Mouse (Mus musculus) ES-E14 (cell line): ENCODE measurements around the gene Adgrf3. TPM values are rescaled to one million over a fixed set of nuclear protein-coding genes. Genes with fewer than 3 reads are reported as not detected.

Source experiments
- DNase-seq: peaks from one replicate; pipeline ENCODE4 v3.0.0-alpha.2; 2013; ENCODE audit warnings: low read depth, low spot score
- H3K27ac ChIP-seq: 2 replicates; pipeline ENCODE4 v1.5.1; 2012; ENCODE audit warnings: low read depth, mild to moderate bottlenecking, low read length, moderate library complexity, mixed read lengths; ENCODE audit not compliant: poor library complexity, insufficient read depth, severe bottlenecking
- H3K36me3 ChIP-seq: 2 replicates; pipeline ENCODE4 v1.6.1; 2012; ENCODE audit warnings: mild to moderate bottlenecking, low read length, moderate library complexity, mixed read lengths; ENCODE audit not compliant: control insufficient read depth, poor library complexity, insufficient read depth, severe bottlenecking
- H3K4me1 ChIP-seq, 2 experiments: fragments of 150-350 bp in 1 of 2; sonication (generic) in 1 of 2; 2 replicates each; pipeline ENCODE4 v1.6.1; 2012; ENCODE audit warnings: low read length in 2 of 2, mild to moderate bottlenecking in 1 of 2, mixed read lengths in 1 of 2; ENCODE audit not compliant: control insufficient read depth in 2 of 2, insufficient read depth in 2 of 2, poor library complexity in 1 of 2
- H3K4me3 ChIP-seq, 2 experiments: fragments of 150-350 bp in 1 of 2; sonication (generic) in 1 of 2; 2 replicates each; pipeline ENCODE4 v1.5.1; 2012; ENCODE audit warnings: low read length in 2 of 2, low read depth in 1 of 2, mild to moderate bottlenecking in 1 of 2, mixed read lengths in 1 of 2; ENCODE audit not compliant: insufficient read depth in 1 of 2, poor library complexity in 1 of 2, severe bottlenecking in 1 of 2
- H3K9ac ChIP-seq: 2 replicates; pipeline ENCODE4 v1.6.1; 2012; ENCODE audit warnings: low read depth, mild to moderate bottlenecking, low read length, mixed read lengths; ENCODE audit not compliant: poor library complexity, insufficient read depth, severe bottlenecking
- H3K9me3 ChIP-seq: fragments of 150-350 bp; sonication (generic); 2 replicates; pipeline ENCODE4 v1.6.1; 2012; ENCODE audit warnings: low read depth, mild to moderate bottlenecking, low read length; ENCODE audit not compliant: control insufficient read depth, insufficient read depth
- CHD2 ChIP-seq: IDR thresholded peaks from 2 replicates; pipeline ENCODE4 v1.6.1; 2014; ENCODE audit warnings: mild to moderate bottlenecking, low read depth, low read length, inconsistent platforms
- HCFC1 ChIP-seq: IDR thresholded peaks from 2 replicates; pipeline ENCODE4 v1.6.1; 2012; ENCODE audit warnings: low read length, inconsistent platforms, borderline replicate concordance; ENCODE audit not compliant: insufficient read depth
- MAFK ChIP-seq: IDR thresholded peaks from 2 replicates; pipeline ENCODE4 v1.6.1; 2014; ENCODE audit warnings: mild to moderate bottlenecking, low read depth, low read length, inconsistent platforms; ENCODE audit not compliant: insufficient read depth
- ZC3H11A ChIP-seq: IDR thresholded peaks from 2 replicates; pipeline ENCODE4 v1.6.1; 2012; ENCODE audit warnings: low read depth, mild to moderate bottlenecking, inconsistent platforms, low read length, borderline replicate concordance
- ZNF384 ChIP-seq: IDR thresholded peaks from 2 replicates; pipeline ENCODE4 v1.6.1; 2012; ENCODE audit warnings: low read depth, low read length, inconsistent platforms
- in situ Hi-C, 2 experiments: fragments of 600-800 bp; cut with MboI; formaldehyde crosslinking; loops; one replicate each; pipeline ENCODE4 v1.15.1; 2025; ENCODE audit warnings: low sequenced_read_pairs in 2 of 2, inconsistent platforms in 1 of 2; ENCODE audit not compliant: unreplicated experiment in 2 of 2
- total RNA-seq: library from RNA; depleted of rRNA; stranded (reverse); fragments of 300-350 nt; gene quantifications from 2 replicates; pipeline ENCODE4 v1.2.3, GENCODE M21; 2012

The Adgrf3 gene
- total RNA-seq, 1 experiment, result 0.71 TPM

DNA sequence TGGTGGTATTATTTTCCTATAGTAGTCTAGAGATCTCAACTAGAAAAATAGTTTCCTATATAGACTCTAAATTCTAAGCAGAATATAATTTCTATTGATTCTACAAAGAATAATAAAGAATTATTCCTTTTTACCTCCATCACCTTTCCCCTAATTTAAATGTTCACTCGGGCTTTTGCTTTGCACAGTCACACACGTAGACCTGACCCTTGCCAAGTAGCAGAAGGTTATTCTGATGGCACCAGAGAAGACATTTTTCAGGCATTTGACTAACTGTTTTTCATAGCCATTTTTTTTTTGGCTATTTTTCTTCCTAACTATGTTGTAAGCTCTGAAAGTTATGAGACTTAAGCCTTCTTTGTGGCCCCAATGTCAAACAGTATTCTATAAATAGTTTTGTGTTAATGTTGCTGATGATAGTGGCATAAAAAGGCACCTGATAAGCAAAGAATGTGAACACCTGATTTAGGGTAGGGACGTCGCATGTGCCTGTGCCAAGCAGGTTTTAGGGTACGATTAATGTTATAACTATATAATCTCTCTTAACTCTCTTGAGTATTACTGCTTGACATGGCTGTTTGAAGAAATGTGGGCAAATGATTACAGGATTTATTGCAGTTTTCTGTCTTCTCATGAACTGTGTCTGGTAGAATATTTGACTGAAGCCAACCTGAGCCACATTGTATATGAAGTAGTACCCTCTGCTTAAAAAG lies 40.1 kb downstream of the Adgrf3 start:
- TF ChIP-seq ZC3H11A (no peak), CHD2 (no peak), ZNF384 (no peak), MAFK (no peak), HCFC1 (no peak)
- Histone ChIP-seq H3K9me3 (no peaks in the 10 kb centered on the region), H3K27ac (no peak overlapping the region), H3K9ac (no peak overlapping the region), H3K4me3 (no peak overlapping the region), H3K36me3 (no peaks in the 10 kb centered on the region; the same call in 1 of the 2 replicates), H3K4me1 (no peaks in the 10 kb centered on the region)
- DNase-seq, result no peak
- in situ Hi-C loops, result no loop called here

GRCm38 (mm10) chr5:30162339-30162738 lies 43.2 kb downstream of the Adgrf3 start:
- Histone ChIP-seq H3K4me1 (no peaks in the 10 kb centered on the region), H3K9ac (no peak overlapping the region), H3K9me3 (no peaks in the 10 kb centered on the region), H3K27ac (no peak overlapping the region), H3K36me3 (no peaks in the 10 kb centered on the region), H3K4me3 (no peak overlapping the region)
- in situ Hi-C loops, result no loop called here
- no peak for DNase-seq
- TF ChIP-seq ZC3H11A (no peak), ZNF384 (no peak), MAFK (no peak), HCFC1 (no peak), CHD2 (no peak)

DNA sequence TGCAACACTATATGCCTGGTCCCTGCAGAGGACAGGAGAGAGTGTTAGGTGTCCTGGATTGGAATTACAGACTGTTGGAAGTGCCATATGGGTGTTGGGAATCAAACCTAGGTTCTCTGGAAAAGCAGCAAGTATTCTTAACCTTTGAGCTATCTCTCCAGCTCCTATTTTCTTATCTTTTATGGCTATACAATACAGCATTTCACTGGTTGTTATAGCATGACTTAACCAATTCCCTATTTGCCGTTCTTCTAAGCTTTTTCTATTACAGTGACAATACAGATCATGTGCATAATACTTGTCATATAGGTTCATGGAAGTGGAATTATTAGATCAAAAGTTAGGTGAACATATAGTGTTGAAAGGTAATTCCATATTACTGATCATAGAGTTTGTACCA lies 43.7 kb downstream of the Adgrf3 start:
- Histone ChIP-seq H3K4me3 (no peak overlapping the region), H3K27ac (no peak overlapping the region), H3K9ac (no peak overlapping the region), H3K36me3 (no peaks in the 10 kb centered on the region), H3K4me1 (no peaks in the 10 kb centered on the region), H3K9me3 (no peaks in the 10 kb centered on the region)
- DNase-seq, result no peak
- TF ChIP-seq MAFK (no peak), HCFC1 (no peak), CHD2 (no peak), ZC3H11A (no peak), ZNF384 (no peak)
- in situ Hi-C loops, result no loop called here

GRCm38 (mm10) chr5:30159601-30160000 lies 45.9 kb downstream of the Adgrf3 start:
- no peak for DNase-seq
- Histone ChIP-seq H3K9me3 (no peaks in the 10 kb centered on the region), H3K9ac (no peak overlapping the region), H3K27ac (no peak overlapping the region), H3K36me3 (no peaks in the 10 kb centered on the region), H3K4me3 (no peak overlapping the region), H3K4me1 (no peaks in the 10 kb centered on the region; a peak in 1 of 4 replicates)
- TF ChIP-seq MAFK (no peak), CHD2 (no peak), ZNF384 (no peak), HCFC1 (no peak), ZC3H11A (no peak)
- in situ Hi-C loops, result no loop called here
